Mouse (Mus musculus): ENCODE measurements at regions not wholly inside any gene's neighbourhood (a gene's known extent, or its start where the extent isn't known, plus 50 kb on each side); places are given as distances from the start of the nearest gene placed in this dataset.

GRCm38 (mm10) chr1:52301266-52301665 lies 68.2 kb upstream of the Gls start:
- no peak overlapping the region for H3K4me2 ChIP-seq
- WGBS, result 67% methylated on average over 2 of the region's 2 CpGs
- H3K9ac ChIP-seq, result no peak overlapping the region
- no peaks in the 10 kb centered on the region for H3K27me3 ChIP-seq
- no peaks in the 10 kb centered on the region for H3K9me3 ChIP-seq (replicated peaks)
- H3K4me1 ChIP-seq, result no peaks in the 10 kb centered on the region
- H3K27ac ChIP-seq, result no peak overlapping the region
- no peak for ATAC-seq (replicated peaks; ENCODE audit: low FRiP score)
- no peak overlapping the region for H3K4me3 ChIP-seq (replicated peaks)
- no peaks in the 10 kb centered on the region for H3K36me3 ChIP-seq

GRCm38 (mm10) chr1:52299559-52299958 lies 66.5 kb upstream of the Gls start:
- H3K4me2 ChIP-seq, result no peak overlapping the region
- 70% methylated on average over 7 of the region's 7 CpGs for WGBS
- no peaks in the 10 kb centered on the region for H3K4me1 ChIP-seq
- no peak for ATAC-seq (replicated peaks; ENCODE audit: low FRiP score)
- no peaks in the 10 kb centered on the region for H3K27me3 ChIP-seq
- no peak overlapping the region for H3K27ac ChIP-seq
- no peaks in the 10 kb centered on the region for H3K9me3 ChIP-seq (replicated peaks)
- no peak overlapping the region for H3K4me3 ChIP-seq (replicated peaks)
- H3K36me3 ChIP-seq, result no peaks in the 10 kb centered on the region
- H3K9ac ChIP-seq, result no peak overlapping the region

- Histone ChIP-seq H3K4me3 (replicated peaks) (no peak overlapping the region), H3K27ac (no peak overlapping the region), H3K9me3 (replicated peaks) (no peaks in the 10 kb centered on the region), H3K4me1 (no peaks in the 10 kb centered on the region), H3K27me3 (no peaks in the 10 kb centered on the region), H3K36me3 (no peaks in the 10 kb centered on the region), H3K9ac (no peak overlapping the region), H3K4me2 (no peak overlapping the region)
- 78% methylated on average over 5 of the region's 5 CpGs for WGBS
- no peak for ATAC-seq (replicated peaks; ENCODE audit: low FRiP score)
Observed at GRCm38 (mm10) chr1:52298336-52298735, 65.3 kb upstream of the Gls start.

GRCm38 (mm10) chr1:52296178-52296577 lies 63.1 kb upstream of the Gls start:
- Histone ChIP-seq H3K4me2 (no peak overlapping the region), H3K9me3 (replicated peaks) (no peaks in the 10 kb centered on the region), H3K4me1 (no peaks in the 10 kb centered on the region), H3K4me3 (replicated peaks) (no peak overlapping the region), H3K27me3 (no peaks in the 10 kb centered on the region), H3K27ac (no peak overlapping the region), H3K9ac (no peak overlapping the region), H3K36me3 (no peaks in the 10 kb centered on the region)
- 65% methylated on average over 2 of the region's 2 CpGs for WGBS
- ATAC-seq (replicated peaks; ENCODE audit: low FRiP score), result no peak

- H3K27me3 ChIP-seq, result no peaks in the 10 kb centered on the region
- H3K27ac ChIP-seq, result no peak overlapping the region
- no peaks in the 10 kb centered on the region for H3K9me3 ChIP-seq (replicated peaks)
- no peaks in the 10 kb centered on the region for H3K36me3 ChIP-seq
- no peak for ATAC-seq (replicated peaks; ENCODE audit: low FRiP score)
- H3K4me3 ChIP-seq (replicated peaks), result no peak overlapping the region
- H3K4me1 ChIP-seq, result no peaks in the 10 kb centered on the region
- no peak overlapping the region for H3K4me2 ChIP-seq
- no peak overlapping the region for H3K9ac ChIP-seq
- 55% methylated on average over 2 of the region's 2 CpGs for WGBS
Observed at GRCm38 (mm10) chr1:52294521-52294920, 61.5 kb upstream of the Gls start.

DNA sequence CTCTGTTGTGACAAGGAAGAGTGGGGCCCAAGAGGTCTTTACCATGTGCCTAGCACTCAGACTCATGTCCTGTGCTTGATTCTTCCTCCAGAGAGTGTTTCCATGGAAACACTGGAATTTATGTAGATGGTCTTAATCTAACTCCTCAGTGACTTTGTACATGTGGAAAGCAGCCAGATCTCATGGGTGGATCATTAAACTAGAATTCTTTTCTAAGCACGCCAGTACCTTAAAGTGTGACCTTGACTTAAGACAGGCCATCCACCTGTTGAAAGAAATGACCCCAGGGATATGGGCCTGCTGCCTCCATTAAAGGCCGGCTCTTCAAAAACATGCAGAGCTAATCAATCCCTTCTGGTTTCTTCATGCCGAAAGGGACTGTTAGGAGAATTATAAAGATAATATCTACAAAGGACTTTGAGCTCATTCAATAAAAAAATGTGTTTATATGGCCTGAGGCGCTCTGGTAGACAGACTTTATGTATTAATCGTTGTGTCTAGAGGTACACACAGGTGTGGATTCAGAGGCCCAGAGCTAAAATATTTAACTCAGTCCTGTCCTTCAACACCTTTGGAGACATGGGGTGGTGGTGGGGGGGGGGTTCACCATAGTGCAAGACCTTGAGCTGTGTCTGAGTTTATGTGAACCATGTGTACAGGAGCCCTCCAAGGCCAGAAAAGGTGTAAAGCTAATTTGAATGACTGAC lies 60.5 kb upstream of the Gls start:
- no peaks in the 10 kb centered on the region for H3K4me1 ChIP-seq
- H3K4me2 ChIP-seq, result no peak overlapping the region
- no peaks in the 10 kb centered on the region for H3K9me3 ChIP-seq (replicated peaks)
- no peaks in the 10 kb centered on the region for H3K36me3 ChIP-seq
- H3K27me3 ChIP-seq, result no peaks in the 10 kb centered on the region; the same call in 1 of the 2 replicates
- peak; percentile 56; the same call in 1 of the 2 replicates for ATAC-seq (replicated peaks; ENCODE audit: low FRiP score)
- no peak overlapping the region for H3K4me3 ChIP-seq (replicated peaks)
- WGBS, result 74% methylated on average over 5 of the region's 5 CpGs
- H3K9ac ChIP-seq, result no peak overlapping the region
- H3K27ac ChIP-seq, result no peak overlapping the region
